Mouse (Mus musculus) small intestine, adult 10 weeks (tissue): ENCODE data around the gene Gm47985. TPM values are rescaled to one million over a fixed set of nuclear protein-coding genes. Genes with fewer than 3 reads are reported as not detected.

Experiments used
- polyA plus RNA-seq: library from polyadenylated mRNA; stranded (reverse); fragments of 350-450 nt; fragmentation: Illumina TruSeq; extraction: RNeasy Lipid Tissue Mini Kit (QIAGEN cat#74804); gene quantifications from one replicate; pipeline ENCODE4 v1.2.3, GENCODE M21; 2014; ENCODE audit warnings: low replicate concordance

Gm47985 gene
- not detected for polyA plus RNA-seq

GRCm38 (mm10) chr1:151182266-151182665 is at the start of gene Gm47985:
Gm47985 (plus strand) TSS chr1:151182537.

GRCm38 (mm10) chr1:151192075-151192474 is 9.7 kb downstream of the Gm47985 start, which contains the start of gene Gm8947:
Gm8947 (plus strand) TSS chr1:151192376.

GRCm38 (mm10) chr1:151198120-151198519 is 15.8 kb downstream of the Gm47985 start, which contains the start of gene Gm47995:
Gm47995 (plus strand) TSS chr1:151198448.

GRCm38 (mm10) chr1:151203818-151204217 is 21.5 kb downstream of the Gm47985 start, which contains the start of gene 3110040M04Rik:
3110040M04Rik (plus strand) TSS chr1:151204121.

GRCm38 (mm10) chr1:151209824-151210355 is 27.6 kb downstream of the Gm47985 start, which contains the start of gene Gm47996:
Gm47996 (plus strand) TSS chr1:151210131.

Other genes with a start within 250 kb of the Gm47985 start
- 2.0 TPM for gene Hmcn1, start 189.1 kb upstream of the Gm47985 start, polyA plus RNA-seq
- not detected for gene Gm8947, start 9.8 kb downstream of the Gm47985 start, polyA plus RNA-seq
- not detected for gene Gm47995, start 15.9 kb downstream of the Gm47985 start, polyA plus RNA-seq
- gene 3110040M04Rik, start 21.6 kb downstream of the Gm47985 start, polyA plus RNA-seq = not detected
- not detected for gene Gm47996, start 27.6 kb downstream of the Gm47985 start, polyA plus RNA-seq
- gene Ivns1abp, start 161.9 kb downstream of the Gm47985 start, polyA plus RNA-seq = 808 TPM
- 91.8 TPM for gene Swt1, start 245.9 kb downstream of the Gm47985 start, polyA plus RNA-seq
- gene Trmt1l, start 246.0 kb downstream of the Gm47985 start, polyA plus RNA-seq = 70.3 TPM